Mouse (Mus musculus): ENCODE measurements around the gene 1700016H13Rik.
A peak's percentile ranks its signal among the peaks of the same experiment; 100 is the strongest.

1700016H13Rik gene

DNA sequence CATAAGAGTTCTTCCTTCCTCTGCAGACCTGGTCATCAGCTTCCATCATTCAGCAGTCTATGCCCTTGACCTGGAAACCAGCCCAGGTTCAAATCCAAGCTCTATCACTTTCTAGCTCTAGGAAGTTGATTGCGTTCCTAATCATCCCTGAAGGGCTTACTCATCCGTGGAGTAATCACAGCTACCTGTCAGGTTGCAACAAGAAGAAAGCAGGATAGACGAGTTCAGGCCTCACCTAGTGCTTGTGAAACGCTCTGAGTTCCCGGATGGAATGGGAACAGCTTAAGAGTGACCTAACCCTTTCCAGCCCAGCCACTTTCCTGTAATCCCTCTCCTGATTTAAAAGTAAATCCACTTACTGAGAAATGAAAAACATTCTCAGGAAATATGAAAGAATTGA lies 45.7 kb downstream of the 1700016H13Rik start:
- DNase-seq (ENCODE audit: extremely low read depth, low read depth, low spot score) = peak; percentile 95

DNA sequence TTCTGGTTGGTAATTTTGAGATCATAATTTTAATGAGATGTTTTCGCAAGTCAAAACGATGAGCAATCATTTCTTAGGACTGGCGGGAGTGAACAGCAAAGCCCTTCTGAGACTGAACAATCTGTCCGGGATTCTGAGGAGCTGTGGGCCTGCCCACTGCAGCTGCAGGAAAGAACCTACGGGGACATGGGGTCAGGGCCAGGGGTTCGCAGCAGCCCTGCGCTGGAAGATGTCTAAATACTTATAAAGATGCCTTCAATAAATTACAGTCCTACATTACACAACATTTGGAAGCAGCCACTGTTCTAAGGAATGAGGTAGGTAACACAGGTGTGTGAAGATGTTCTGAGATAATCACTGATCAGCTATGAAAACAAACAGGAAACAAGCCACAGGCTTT lies 50.1 kb downstream of the 1700016H13Rik start:
- DNase-seq (ENCODE audit: extremely low read depth, low read depth, low spot score) = peak; percentile 66

DNA sequence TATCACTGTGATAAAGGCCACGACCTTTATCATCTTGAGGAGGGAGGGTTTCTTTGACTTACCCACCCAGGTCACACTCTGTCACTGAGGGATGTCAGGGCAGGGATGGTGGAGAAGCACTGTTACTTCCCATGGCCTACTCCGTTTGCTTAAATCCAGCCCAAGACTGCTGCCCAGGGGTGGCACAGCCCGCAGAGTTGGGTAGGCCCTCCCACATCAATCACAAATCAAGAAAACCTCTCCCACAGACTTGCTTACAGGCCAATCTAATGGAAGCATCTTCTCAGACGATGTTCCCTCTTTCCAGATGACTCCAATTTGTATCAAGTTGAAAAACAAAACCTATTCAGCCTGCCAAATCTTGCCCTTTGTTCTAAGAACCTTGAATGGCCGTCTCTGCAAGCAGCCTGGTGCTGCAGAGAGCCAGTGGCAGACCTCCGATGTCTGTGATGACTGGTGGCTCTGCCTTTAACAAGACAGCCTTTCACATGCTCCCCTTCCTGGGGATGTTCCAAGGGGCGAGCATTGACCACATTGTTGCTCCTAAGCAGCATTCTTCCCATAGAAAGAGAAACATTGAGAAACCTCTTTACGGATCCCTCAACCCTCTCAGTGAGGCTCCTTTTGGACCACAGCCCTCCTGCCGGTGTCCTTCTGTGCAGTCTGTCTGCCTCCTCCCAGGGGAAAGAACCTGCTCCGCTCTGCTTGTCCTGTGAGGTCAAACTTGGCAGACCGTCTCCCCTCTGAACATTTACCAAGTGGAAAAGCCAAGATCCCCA lies 52.5 kb downstream of the 1700016H13Rik start:
- DNase-seq (ENCODE audit: extremely low read depth, low read depth, low spot score) = no peak

GRCm38 (mm10) chr5:103598881-103599280 lies 56.9 kb downstream of the 1700016H13Rik start:
- no peak for DNase-seq (ENCODE audit: extremely low read depth, low read depth, low spot score)

- DNase-seq (ENCODE audit: extremely low read depth, low read depth, low spot score) = no peak
Measured at GRCm38 (mm10) chr5:103598264-103598663, 57.5 kb downstream of the 1700016H13Rik start.
